Mouse (Mus musculus) lung, adult 2 months (tissue): ENCODE results near the gene Tmem60. TPM values are rescaled to one million over a fixed set of nuclear protein-coding genes. Genes with fewer than 3 reads are reported as not detected.

ENCODE experiments used
- DNase-seq: peaks from one replicate; pipeline ENCODE4 v3.0.0; 2022
- H3K4me1 ChIP-seq: fragments of 200-500 bp; 2 replicates; pipeline ENCODE4 v1.6.1; 2011; ENCODE audit warnings: low read length; ENCODE audit not compliant: control insufficient read depth, insufficient read depth
- H3K4me3 ChIP-seq: fragments of 200-500 bp; replicated peaks from 2 replicates; pipeline ENCODE3; 2011; ENCODE audit warnings: low read depth, mild to moderate bottlenecking, control low read depth, low read length; ENCODE audit errors: extremely low read depth
- CTCF ChIP-seq: fragments of 200-500 bp; IDR thresholded peaks from 2 replicates; pipeline ENCODE4 v1.5.1; 2011; ENCODE audit warnings: mild to moderate bottlenecking, low read length, control low read depth; ENCODE audit not compliant: insufficient read depth
- POLR2A ChIP-seq: fragments of 200-500 bp; IDR thresholded peaks from 2 replicates; pipeline ENCODE4 v1.6.1; 2011; ENCODE audit warnings: low read depth, mild to moderate bottlenecking, control low read depth, low read length, borderline replicate concordance; ENCODE audit errors: extremely low read depth
- WGBS: fragments of 180-500 bp; shearing (Covaris S2); methylation state at CpG from one replicate; pipeline ENCODE4 v1.1.7; 2018; 5-methylcytosine and 5-hydroxymethylcytosine counted together
- polyA plus RNA-seq: library from polyadenylated mRNA; depleted of rRNA; stranded (reverse); fragments of >200 nt; gene quantifications from 2 replicates; pipeline ENCODE4 v1.2.3, GENCODE M21; 2012; rRNA removed

The Tmem60 gene
- 7.8 and 12.4 TPM in 2 replicates for polyA plus RNA-seq

- TF ChIP-seq POLR2A = peak; percentile 84; the same call in 1 of the 2 replicates
- no peak for TF ChIP-seq CTCF
- under 1% methylated on average over 94 of the region's 94 CpGs for WGBS
Measured at GRCm38 (mm10) chr5:20881915-20882800, at the start of gene Tmem60, which contains the start of gene Phtf2. Gene Tmem60 (plus strand): TSS chr5:20882191. Gene Phtf2 (minus strand): TSS chr5:20882124.

DNA sequence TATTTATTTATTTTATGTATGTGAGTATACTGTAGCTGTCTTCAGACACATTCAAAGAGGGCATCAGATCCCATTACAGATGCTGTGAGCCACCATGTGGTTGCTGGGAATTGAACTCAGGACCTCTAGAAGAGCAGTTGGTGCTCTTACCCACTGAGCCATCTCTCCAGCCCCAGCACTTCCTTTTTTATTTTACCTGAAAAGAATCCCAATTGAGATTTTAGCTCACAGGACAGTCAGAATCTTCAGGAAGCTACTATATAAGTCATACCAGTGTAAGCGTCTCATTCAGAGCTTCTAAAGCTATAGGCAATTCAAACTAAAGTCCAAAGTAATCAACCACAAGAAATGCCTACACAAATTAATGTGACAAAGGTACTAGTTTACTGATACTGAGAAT, 47.6 kb upstream of the Tmem60 start:
- WGBS = 94% methylated on average over 1 of the region's 1 CpGs
- TF ChIP-seq CTCF = no peak
- no peak for TF ChIP-seq POLR2A

More at GRCm38 (mm10) chr5:20881915-20882800, at the start of gene Tmem60, which contains the start of gene Phtf2:
- peak; percentile 96 for DNase-seq
- Histone ChIP-seq H3K4me3 (peak within 1 kb of the TSS; percentile 95), H3K4me1 (peaks cover 2% of the 10 kb centered on the region)

DNA sequence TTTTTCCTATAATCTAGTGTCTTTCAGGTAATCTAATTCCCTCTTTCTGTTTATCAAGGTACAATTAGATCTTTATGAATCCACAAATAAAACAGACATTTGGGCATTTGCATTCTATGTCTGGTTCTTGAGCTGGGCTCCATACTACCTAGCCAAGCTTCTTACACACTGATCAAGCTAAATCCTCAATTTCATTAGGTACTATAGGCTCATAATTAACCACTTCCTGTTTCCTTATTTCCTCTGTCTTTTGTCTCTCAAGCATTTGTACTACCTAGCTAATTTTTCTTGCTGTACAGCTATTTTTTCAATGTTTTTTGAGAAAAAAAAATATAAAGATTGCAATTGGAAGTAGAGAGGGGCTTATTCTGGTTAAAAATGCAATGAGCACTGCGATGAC, 44.9 kb upstream of the Tmem60 start:
- TF ChIP-seq POLR2A (no peak), CTCF (no peak)
- no peak for DNase-seq
- 100% methylated on average over 1 of the region's 1 CpGs for WGBS
- no peak overlapping the region for H3K4me3 ChIP-seq
- H3K4me1 ChIP-seq = no peaks in the 10 kb centered on the region; the same call in 1 of the 2 replicates

More for the DNA sequence above, 47.6 kb upstream of the Tmem60 start:
- Histone ChIP-seq H3K4me3 (no peak overlapping the region), H3K4me1 (peaks cover 4% of the 10 kb centered on the region; the same call in 1 of the 2 replicates)
- DNase-seq = no peak

- no peak overlapping the region for H3K4me3 ChIP-seq
- 68% methylated on average over 2 of the region's 3 CpGs for WGBS
- no peaks in the 10 kb centered on the region; the same call in 1 of the 2 replicates for H3K4me1 ChIP-seq
- DNase-seq = no peak
- no peak for TF ChIP-seq POLR2A
- TF ChIP-seq CTCF = no peak
Measured at GRCm38 (mm10) chr5:20843405-20843804, 38.6 kb upstream of the Tmem60 start.

DNA sequence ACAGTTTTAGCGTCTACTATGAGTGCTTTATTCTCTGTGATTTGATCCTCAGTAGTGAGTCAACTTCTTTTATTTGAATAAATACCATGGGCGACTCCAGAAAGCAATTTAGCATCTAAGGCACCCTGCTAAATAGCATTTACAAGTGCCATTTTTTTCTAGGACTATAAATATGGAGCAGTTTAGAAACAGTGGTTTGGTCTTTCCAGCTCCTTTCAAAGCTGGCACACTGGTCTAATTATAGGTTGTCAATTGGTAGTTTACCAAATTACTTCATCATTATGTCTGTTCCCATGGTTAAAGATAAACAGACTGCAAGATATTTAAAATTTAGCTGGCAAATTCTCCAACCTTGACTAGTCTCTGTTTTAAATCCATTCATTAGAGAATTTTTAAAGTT, 38.2 kb upstream of the Tmem60 start:
- TF ChIP-seq POLR2A (no peak), CTCF (no peak)
- H3K4me1 ChIP-seq = no peaks in the 10 kb centered on the region; the same call in 1 of the 2 replicates
- H3K4me3 ChIP-seq = no peak overlapping the region
- 68% methylated on average over 2 of the region's 2 CpGs for WGBS
- DNase-seq = no peak

DNA sequence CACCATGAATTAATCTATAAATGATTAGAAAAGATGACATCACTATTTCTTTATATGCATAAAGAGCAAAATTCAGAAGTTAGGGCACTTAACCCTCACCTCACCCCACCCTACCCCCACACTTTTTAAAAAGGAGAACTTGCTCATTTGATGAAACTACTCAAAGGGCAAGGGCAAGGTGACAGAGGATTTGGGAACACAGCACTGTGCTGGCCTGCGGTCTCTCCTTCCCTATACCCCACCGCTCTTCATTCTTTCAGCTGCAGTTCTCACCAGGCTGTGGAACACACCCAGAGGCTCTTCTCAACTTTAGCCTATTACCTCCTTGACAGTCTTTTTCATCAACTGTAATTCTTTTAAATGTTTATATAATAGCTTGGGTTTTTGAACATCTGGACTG, 35.0 kb upstream of the Tmem60 start:
- Histone ChIP-seq H3K4me1 (no peaks in the 10 kb centered on the region), H3K4me3 (no peak overlapping the region)
- TF ChIP-seq CTCF = no peak
- WGBS = 74% methylated on average over 2 of the region's 2 CpGs
- no peak for DNase-seq

DNA sequence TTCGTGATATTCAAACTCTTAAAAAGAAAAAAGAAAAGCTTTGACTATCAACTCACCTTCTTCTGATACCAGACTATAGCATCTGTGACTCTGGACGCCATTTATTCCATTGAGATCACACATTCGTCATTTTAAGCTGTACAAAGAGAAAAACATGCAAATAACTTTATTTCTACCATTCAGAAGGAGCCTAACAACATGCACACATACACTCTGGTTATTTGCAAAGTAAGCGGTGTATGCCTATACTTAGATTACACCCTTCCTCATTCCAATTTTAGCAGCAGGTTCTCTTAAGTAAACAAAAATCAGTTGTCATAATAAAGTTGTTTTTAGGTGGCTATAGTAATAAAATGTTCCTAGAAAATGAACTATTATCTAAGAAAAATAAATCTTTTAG, 26.9 kb upstream of the Tmem60 start:
- WGBS = 74% methylated on average over 4 of the region's 4 CpGs
- DNase-seq = no peak
- Histone ChIP-seq H3K4me1 (no peaks in the 10 kb centered on the region), H3K4me3 (no peak overlapping the region)
- TF ChIP-seq CTCF (no peak), POLR2A (no peak)

- DNase-seq = no peak
- no peak for TF ChIP-seq POLR2A
- TF ChIP-seq CTCF = no peak
- no peak overlapping the region for H3K4me3 ChIP-seq
- 92% methylated on average over 2 of the region's 2 CpGs for WGBS
- H3K4me1 ChIP-seq = no peaks in the 10 kb centered on the region
Measured at GRCm38 (mm10) chr5:20858404-20858803, 23.6 kb upstream of the Tmem60 start.

DNA sequence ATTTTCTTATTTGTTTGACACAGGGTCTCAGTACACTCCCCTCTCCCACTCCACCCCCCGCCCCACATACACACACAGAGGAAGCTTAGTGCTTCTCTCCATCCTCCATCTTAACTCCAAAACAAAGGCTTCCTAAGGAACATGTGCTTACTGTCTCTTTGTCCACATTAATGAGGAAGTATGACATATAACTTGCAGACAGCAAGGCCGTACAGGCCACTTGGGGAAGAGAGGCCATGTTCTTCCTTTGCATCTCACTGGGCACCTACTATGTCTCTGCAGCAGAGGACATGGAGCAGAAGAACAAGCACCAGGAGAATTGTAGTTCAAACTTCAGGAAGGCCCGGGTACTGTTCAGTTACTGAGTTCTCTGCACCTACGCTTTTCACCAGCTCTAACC, 21.4 kb upstream of the Tmem60 start:
- 92% methylated on average over 4 of the region's 4 CpGs for WGBS
- Histone ChIP-seq H3K4me1 (0 out of 2 replicates have a peak, but pooled peaks cover 3% of the 10 kb centered on the region), H3K4me3 (no peak overlapping the region)
- TF ChIP-seq POLR2A = no peak
- TF ChIP-seq CTCF = no peak
- no peak for DNase-seq

- DNase-seq = no peak
- H3K4me3 ChIP-seq = no peak overlapping the region
- TF ChIP-seq POLR2A (no peak), CTCF (no peak)
- 0 out of 2 replicates have a peak, but pooled peaks cover 3% of the 10 kb centered on the region for H3K4me1 ChIP-seq
- 73% methylated on average over 2 of the region's 2 CpGs for WGBS
Measured at GRCm38 (mm10) chr5:20861901-20862300, 20.1 kb upstream of the Tmem60 start.
